Mouse (Mus musculus): Measurements from ENCODE around the gene Afdn.

Afdn gene

DNA sequence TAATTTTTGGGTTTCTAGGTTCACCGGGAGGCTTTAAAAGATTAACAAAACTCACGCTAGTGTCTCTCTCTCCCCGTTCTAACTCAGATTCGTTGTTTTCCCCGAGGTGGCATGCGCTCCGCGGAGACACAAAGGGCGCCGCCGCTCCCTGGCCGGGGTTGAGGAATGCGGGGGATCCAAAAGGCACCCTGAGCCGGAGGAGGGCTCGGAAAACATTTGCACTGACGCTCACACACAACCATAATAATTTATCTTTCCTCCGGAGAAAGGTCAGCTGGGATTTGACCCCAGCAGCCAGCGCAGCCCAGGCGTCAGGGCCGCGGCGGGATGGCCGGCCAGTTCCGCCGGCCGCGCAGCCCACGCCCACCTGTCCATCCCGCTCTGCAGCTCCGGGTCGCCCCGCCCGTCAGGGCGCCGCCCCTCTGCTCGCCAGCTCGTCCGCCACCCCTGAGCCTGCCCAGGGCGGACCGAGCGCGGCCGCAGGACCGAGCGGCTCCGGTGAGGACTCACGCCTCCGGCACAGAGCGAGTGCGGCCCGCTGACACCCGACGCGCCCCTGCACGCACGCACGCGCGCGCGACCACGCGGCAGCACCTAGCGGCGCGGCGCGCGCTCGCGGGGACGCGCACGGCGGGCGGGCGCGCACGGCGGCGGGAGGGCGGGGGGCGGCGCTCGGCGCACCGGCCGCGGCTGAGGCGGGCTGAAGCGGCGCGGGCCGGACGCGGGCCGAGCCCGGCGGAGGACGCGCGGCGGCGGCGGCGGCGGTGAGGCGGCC is at the start of gene Afdn:
Gene Afdn, plus strand, starts transcription at position 687 of the 775 bp plus-strand sequence.
- no peak for DNase-seq (ENCODE audit: low read depth)

- no peak for DNase-seq (ENCODE audit: low read depth)
These were observed 49.2 kb upstream of the Afdn start for GRCm38 (mm10) chr17:13711173-13711572.

GRCm38 (mm10) chr17:13712116-13712515 is 48.2 kb upstream of the Afdn start:
- DNase-seq (ENCODE audit: low read depth) = no peak

- no peak for DNase-seq (ENCODE audit: low read depth)
These were observed 47.8 kb upstream of the Afdn start for GRCm38 (mm10) chr17:13712518-13712917.

GRCm38 (mm10) chr17:13714128-13714527 is 46.2 kb upstream of the Afdn start:
- no peak for DNase-seq (ENCODE audit: low read depth)

DNA sequence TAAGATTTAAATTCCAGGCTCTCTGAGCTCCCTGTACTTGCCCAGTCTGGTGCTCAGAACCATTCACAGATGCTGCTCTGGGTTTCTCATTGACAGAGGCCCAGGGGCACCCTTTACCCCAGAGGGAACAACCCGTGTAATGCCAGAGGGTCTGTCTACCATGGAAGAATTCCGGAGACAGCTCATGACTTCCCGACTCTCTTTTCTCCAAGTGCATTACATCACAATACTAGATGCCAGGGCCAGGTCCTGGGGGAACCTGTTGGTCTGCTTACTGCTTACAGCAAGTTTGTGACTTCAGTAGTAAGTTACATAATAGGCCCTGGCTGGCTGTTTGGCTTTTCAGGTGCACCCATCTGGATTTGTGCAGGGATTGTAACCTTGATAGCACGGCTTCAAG is 45.7 kb upstream of the Afdn start:
- DNase-seq (ENCODE audit: low read depth) = no peak

- DNase-seq (ENCODE audit: low read depth) = no peak
These were observed 44.8 kb upstream of the Afdn start for GRCm38 (mm10) chr17:13715511-13715910.

GRCm38 (mm10) chr17:13716336-13716735 is 44.0 kb upstream of the Afdn start:
- DNase-seq (ENCODE audit: low read depth) = no peak

GRCm38 (mm10) chr17:13717428-13717827 is 42.9 kb upstream of the Afdn start:
- DNase-seq (ENCODE audit: low read depth) = no peak

DNA sequence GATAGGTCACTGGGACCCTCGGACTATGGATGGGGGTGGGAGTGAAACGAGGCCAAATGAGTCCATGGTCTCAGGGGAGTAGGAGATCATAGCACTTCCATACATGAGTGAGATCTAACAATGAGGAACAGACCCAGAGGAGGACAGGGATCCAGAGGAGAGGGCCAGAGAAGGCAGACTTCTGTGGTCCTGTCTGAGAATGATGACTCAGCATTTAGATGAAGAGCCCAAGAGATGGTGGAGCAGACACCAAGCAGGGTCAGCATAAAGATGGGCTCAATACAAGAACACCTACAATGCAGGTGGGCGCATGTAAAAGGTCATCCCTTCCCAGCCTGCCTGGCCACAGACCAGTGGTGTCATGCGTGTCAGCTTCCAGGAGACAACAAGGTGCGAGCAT is 40.2 kb upstream of the Afdn start:
- DNase-seq (ENCODE audit: low read depth) = no peak

GRCm38 (mm10) chr17:13721372-13721771 is 39.0 kb upstream of the Afdn start:
- DNase-seq (ENCODE audit: low read depth) = no peak

GRCm38 (mm10) chr17:13722434-13722833 is 37.9 kb upstream of the Afdn start:
- no peak for DNase-seq (ENCODE audit: low read depth)

DNA sequence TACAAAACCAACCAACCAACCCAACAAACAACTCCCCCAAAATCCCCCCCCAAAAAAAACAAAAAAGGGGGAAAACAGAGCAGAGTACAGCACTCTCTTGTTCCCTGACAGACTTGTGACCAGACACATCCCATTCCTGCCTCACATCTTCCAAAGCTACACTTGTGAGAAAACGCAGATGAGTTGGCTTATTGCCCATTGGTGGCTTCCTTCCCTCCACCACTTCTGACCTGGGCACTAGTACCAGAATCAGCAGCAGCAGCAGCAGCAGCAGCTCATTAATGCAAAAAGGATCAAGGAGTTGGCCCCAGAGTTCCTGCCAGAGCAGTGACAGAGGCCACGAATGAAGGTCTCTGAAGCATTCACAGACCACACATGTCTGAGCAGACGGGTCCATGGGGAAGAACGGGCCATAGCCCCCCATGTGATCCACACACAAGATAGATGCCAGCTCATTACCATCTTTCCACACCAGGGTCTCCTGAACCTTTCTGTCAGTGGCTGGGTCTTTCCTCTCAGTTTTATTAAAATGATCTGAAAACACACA is 35.3 kb upstream of the Afdn start:
- DNase-seq (ENCODE audit: low read depth) = no peak

- DNase-seq (ENCODE audit: low read depth) = no peak
These were observed 33.4 kb upstream of the Afdn start for GRCm38 (mm10) chr17:13726832-13727355.

DNA sequence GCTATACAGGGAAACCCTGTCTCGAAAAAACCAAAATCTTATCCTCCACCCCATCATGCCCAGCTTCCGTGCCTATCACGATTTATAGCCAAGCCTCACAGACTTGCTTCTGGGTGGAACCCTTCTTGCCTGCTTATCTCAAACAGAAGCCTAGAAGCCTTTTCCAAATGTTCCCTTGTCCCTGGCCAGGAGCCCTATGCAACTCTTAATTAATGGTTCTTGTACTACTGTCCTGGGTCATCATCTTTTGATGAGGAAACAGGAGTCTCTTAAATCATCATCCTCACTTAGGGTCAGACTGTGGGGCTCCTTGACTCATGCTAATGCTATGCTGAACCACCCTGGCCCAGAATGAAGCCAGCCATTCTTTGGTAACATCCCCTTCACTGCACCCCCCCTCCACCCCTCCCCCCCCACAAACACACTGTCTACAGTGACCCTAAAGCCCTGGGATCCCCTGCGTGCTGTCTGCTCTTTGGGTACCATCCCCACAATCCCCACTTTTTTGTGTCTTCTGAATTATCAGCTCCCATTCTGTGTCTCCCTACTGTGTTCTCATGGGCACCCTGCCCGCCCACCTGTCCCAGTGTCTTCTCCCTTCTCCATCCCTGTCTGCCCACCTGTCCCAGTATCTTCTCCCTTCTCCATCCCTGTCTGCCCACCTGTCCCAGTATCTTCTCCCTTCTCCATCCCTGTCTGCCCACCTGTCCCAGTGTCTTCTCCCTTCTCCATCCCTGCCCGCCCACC is 29.2 kb upstream of the Afdn start:
- no peak for DNase-seq (ENCODE audit: low read depth)

- no peak for DNase-seq (ENCODE audit: low read depth)
These were observed 28.6 kb upstream of the Afdn start for GRCm38 (mm10) chr17:13731727-13732112.

GRCm38 (mm10) chr17:13732685-13733084 is 27.7 kb upstream of the Afdn start:
- DNase-seq (ENCODE audit: low read depth) = no peak

- no peak for DNase-seq (ENCODE audit: low read depth)
These were observed 26.4 kb upstream of the Afdn start for GRCm38 (mm10) chr17:13733971-13734370.

DNA sequence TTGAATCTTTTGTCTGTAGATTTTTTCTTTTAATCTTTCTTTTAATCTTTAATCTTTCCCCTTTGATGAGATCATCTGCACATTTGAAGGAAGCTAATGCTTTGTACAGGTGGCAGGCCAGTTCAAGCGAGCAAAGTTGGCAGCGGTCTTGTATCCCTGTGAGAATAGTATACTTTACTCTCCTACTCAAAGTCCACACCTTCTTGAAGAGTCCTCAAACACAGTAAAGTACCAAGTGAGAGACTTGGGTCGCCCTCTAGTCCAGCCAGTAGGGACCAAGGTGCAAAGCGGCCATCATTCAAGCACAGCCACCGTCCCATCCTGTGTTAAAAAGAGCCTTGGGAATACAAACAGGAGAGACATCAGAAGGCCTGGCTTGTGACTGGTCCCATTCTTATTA is 25.3 kb upstream of the Afdn start:
- no peak for DNase-seq (ENCODE audit: low read depth)

DNA sequence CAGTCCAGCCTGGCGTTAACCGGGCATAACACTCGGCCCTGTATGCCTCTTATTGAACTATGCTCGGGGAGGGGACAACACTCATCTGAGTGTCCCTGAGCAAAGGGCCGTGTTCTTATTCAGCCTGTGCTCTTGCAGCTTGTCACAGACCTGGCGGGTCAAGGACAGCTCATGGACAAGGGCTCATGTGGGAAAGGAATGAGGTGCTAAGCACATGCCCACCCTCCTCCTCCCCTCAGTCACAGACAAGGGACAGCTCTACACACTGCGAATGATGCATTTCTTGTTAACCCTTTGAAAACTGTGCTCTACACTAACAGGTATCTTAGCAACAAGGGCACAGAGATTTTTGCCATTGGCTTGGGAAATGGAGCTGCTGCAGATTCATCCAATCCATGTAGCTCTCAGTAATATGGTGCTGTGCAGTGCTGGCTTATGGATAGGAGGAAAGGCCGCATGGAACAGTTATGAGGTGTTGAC is 24.5 kb upstream of the Afdn start:
- DNase-seq (ENCODE audit: low read depth) = no peak

GRCm38 (mm10) chr17:13737336-13737735 is 23.0 kb upstream of the Afdn start:
- DNase-seq (ENCODE audit: low read depth) = no peak

DNA sequence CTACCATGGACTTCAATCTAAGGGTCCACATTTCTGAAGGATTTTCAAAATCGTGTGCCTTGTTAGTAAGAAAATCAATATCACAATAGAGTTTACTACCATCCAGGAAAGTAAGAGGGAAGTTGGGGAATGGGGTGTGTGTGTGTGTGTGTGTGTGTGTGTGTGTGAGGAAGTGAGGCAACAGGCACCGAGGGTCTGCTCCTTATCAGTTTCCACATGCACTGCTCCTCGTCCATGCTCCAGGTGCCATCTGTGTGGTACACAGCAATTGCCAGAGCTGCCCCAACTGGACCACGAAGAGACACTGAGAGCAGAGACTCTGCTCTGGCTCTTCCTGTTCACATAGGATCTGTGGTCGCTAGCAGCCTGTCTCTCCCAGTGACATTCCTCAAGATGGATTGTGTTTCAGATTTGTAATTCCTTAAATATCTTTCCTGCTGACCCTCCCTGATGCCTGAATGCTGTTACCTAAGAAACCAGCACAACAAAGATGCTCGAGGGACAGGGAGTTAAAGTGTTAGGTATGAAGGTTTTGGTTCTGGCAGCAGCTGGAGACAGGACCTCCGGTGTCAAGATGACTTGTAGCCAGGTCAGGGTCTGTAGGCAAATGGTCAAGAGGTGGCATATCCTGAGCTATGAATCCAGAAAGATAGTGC is 22.1 kb upstream of the Afdn start:
- no peak for DNase-seq (ENCODE audit: low read depth)

All from fibroblast of lung, adult 2 months (primary cell).